15 mouse cellular contexts compared by ENCODE assay signal in the genomic region with DNA sequence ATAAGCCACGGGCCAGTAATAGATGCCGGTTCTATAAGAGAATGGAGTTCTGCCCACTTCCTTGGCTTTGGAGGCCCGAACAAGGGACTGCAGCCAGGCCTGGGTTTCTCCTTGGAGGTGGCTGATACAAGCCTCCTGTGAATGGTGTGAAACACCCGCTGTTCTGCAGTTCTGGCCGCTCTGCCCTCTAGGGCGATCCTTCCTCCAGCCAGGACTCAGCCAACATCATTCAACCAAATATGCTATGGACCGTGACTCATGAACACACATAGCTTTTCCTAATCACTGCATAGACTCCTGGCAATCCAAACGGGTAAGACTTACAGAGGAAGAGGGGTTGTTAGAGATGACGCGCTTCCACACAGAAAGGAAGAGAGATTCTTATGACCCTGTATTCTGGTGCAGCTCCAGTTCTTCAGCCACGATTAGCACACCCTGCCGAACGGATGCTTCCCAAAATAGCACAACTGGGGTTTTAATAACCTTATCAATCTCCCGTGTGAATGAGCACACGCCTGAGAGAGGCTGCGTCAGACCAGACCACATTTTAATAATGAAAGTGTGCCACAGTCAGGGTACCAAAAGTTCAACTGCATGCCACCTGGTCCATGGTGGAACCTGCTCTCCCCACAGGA. TPM values are rescaled to one million over a fixed set of nuclear protein-coding genes. Genes with fewer than 3 reads are reported as not detected.
DNase-seq lines count a peak whose midpoint lies in the region; ATAC-seq and TF ChIP-seq lines count a peak whose summit lies in the region.
"Had no signal": no experiment of that assay in that cellular context is flagged by ENCODE, and none has a peak within 500 bp of the region (broad histone marks: within the 10 kb centered on the region; RNA-seq: fewer than 3 reads in every experiment).

No protein-coding gene starts in this region.

- 0 out of 2 replicates have a peak overlapping the region, but pooled peaks have one; percentile 12 for H3K9ac ChIP-seq in heart, embryonic 11.5 days (ENCODE audit: low read depth, low read length)
- H3K9ac ChIP-seq in stomach, embryonic 16.5 days (ENCODE audit: low read length), result peak overlapping the region; percentile 23; the same call in 1 of the 2 replicates
- no peak overlapping the region for H3K9ac ChIP-seq in stomach, postnatal 0 days (ENCODE audit: low read length)
- H3K9ac ChIP-seq: hindbrain, embryonic 15.5 days; liver, embryonic 14.5 days had no signal

- no peaks in the 10 kb centered on the region for H3K27me3 ChIP-seq in heart, embryonic 11.5 days (ENCODE audit: control insufficient read depth, insufficient read depth, low read length)
- no peaks in the 10 kb centered on the region for H3K27me3 ChIP-seq in stomach, embryonic 16.5 days (ENCODE audit: control insufficient read depth, insufficient read depth, low read length)
- no peaks in the 10 kb centered on the region for H3K27me3 ChIP-seq in stomach, postnatal 0 days (ENCODE audit: control insufficient read depth, insufficient read depth, low read length)
- H3K27me3 ChIP-seq: hindbrain, embryonic 15.5 days had no signal

- 61% methylated on average over 16 of the region's 16 CpGs for WGBS in heart, embryonic 11.5 days (ENCODE audit: insufficient replicate concordance)
- 77% methylated on average over 16 of the region's 16 CpGs for WGBS in stomach, embryonic 16.5 days
- 59% methylated on average over 16 of the region's 16 CpGs for WGBS in stomach, postnatal 0 days

- no peak overlapping the region for H3K27ac ChIP-seq in heart, embryonic 11.5 days (ENCODE audit: low read depth, low read length)
- H3K27ac ChIP-seq in stomach, embryonic 16.5 days (ENCODE audit: low read length), result no peak overlapping the region; the same call in 1 of the 2 replicates
- H3K27ac ChIP-seq in stomach, postnatal 0 days (replicated peaks), result no peak overlapping the region
- H3K27ac ChIP-seq: liver, embryonic 14.5 days had no signal

- intact Hi-C loops in heart, postnatal 36 days (cut with DNase I), result no loop called here

- TF ChIP-seq EP300 in stomach, postnatal 0 days (optimal IDR thresholded peaks at IDR 0.05), result no peak

- no peak for TF ChIP-seq CTCF in stomach, postnatal 0 days (IDR thresholded peaks at IDR 0.05; ENCODE audit: low read depth)

- DNase-seq in cerebellum, postnatal 25 days, result peak; percentile 66
- DNase-seq in cerebellum, adult 9-10 months, result no peak
- DNase-seq in heart, postnatal 36 days, result no peak
- no peak for DNase-seq in stomach, postnatal 0 days (ENCODE audit: low spot score)
- DNase-seq in right cerebral cortex, adult 18-20 months, result no peak
- DNase-seq: kidney, adult 18-20 months; kidney, postnatal 14 days; layer of hippocampus, adult 9-11 months; lung, postnatal 10 days; thymus, postnatal 36 days had no signal

- ATAC-seq in heart, embryonic 11.5 days (replicated peaks; ENCODE audit: insufficient number of reproducible peaks, low FRiP score, low TSS enrichment), result no peak
- ATAC-seq in stomach, embryonic 16.5 days (ENCODE audit: insufficient read depth, low FRiP score), result no peak
- no peak for ATAC-seq in stomach, postnatal 0 days (ENCODE audit: low FRiP score, low TSS enrichment)
- no peak for ATAC-seq in megakaryocyte-erythroid progenitor cell, adult 5-6 weeks (replicated peaks; ENCODE audit: low FRiP score, low TSS enrichment, poor library complexity, severe bottlenecking)

- H3K4me3 ChIP-seq in heart, embryonic 11.5 days (ENCODE audit: low read depth, low read length), result no peak overlapping the region
- no peak overlapping the region for H3K4me3 ChIP-seq in stomach, embryonic 16.5 days (replicated peaks; ENCODE audit: low read length)
- H3K4me3 ChIP-seq in stomach, postnatal 0 days (ENCODE audit: low read depth, low read length), result no peak overlapping the region
- H3K4me3 ChIP-seq: hindbrain, embryonic 15.5 days had no signal

- H3K36me3 ChIP-seq in heart, embryonic 11.5 days (ENCODE audit: control insufficient read depth, insufficient read depth, low read length), result 0 out of 2 replicates have a peak, but pooled peaks cover 2% of the 10 kb centered on the region
- H3K36me3 ChIP-seq in stomach, embryonic 16.5 days (ENCODE audit: control insufficient read depth, insufficient read depth, low read length), result no peaks in the 10 kb centered on the region
- H3K36me3 ChIP-seq in stomach, postnatal 0 days (ENCODE audit: control insufficient read depth, insufficient read depth, low read length), result peaks cover under 1% of the 10 kb centered on the region; the same call in 1 of the 2 replicates

- no peak overlapping the region for H3K4me2 ChIP-seq in heart, embryonic 11.5 days
- H3K4me2 ChIP-seq in stomach, embryonic 16.5 days (ENCODE audit: low read depth, low read length), result no peak overlapping the region
- no peak overlapping the region for H3K4me2 ChIP-seq in stomach, postnatal 0 days (replicated peaks; ENCODE audit: low read depth)
- H3K4me2 ChIP-seq: hindbrain, embryonic 15.5 days had no signal

- peaks cover 17% of the 10 kb centered on the region for H3K4me1 ChIP-seq in heart, embryonic 11.5 days (ENCODE audit: control insufficient read depth, insufficient read depth, low read length)
- H3K4me1 ChIP-seq in stomach, embryonic 16.5 days (ENCODE audit: control insufficient read depth, insufficient read depth, low read length), result peaks cover 40% of the 10 kb centered on the region
- H3K4me1 ChIP-seq in stomach, postnatal 0 days (replicated peaks; ENCODE audit: control insufficient read depth, insufficient read depth), result peaks cover 8% of the 10 kb centered on the region

- no peaks in the 10 kb centered on the region for H3K9me3 ChIP-seq in heart, embryonic 11.5 days (replicated peaks; ENCODE audit: control insufficient read depth, low read length)
- H3K9me3 ChIP-seq in stomach, embryonic 16.5 days (replicated peaks; ENCODE audit: control insufficient read depth, low read length), result no peaks in the 10 kb centered on the region
- H3K9me3 ChIP-seq in stomach, postnatal 0 days (ENCODE audit: control insufficient read depth, low read length), result no peaks in the 10 kb centered on the region
- H3K9me3 ChIP-seq: hindbrain, embryonic 15.5 days had no signal

RNA-seq across cellular contexts. Expression of a gene that starts 10.2 kb away (rescaled TPM):
- polyA plus RNA-seq in heart, embryonic 11.5 days (2014; fragmentation: Nextera tagmentation; extraction: Ambion mirVana), result 37.3 TPM in 2 replicates
- total RNA-seq in heart, postnatal 36 days (2021), result 10 to 100 TPM; 17.7 to 22.5 TPM
- polyA plus RNA-seq in stomach, embryonic 16.5 days (2015; fragmentation: Nextera tagmentation; extraction: Ambion mirVana), result 48.4 and 51.2 TPM in 2 replicates
- polyA plus RNA-seq in stomach, postnatal 0 days (2015; fragmentation: Nextera tagmentation; extraction: Ambion mirVana), result 30.5 and 31.4 TPM in 2 replicates
- total RNA-seq in megakaryocyte-erythroid progenitor cell, adult 5-6 weeks (2014; fragmentation: Nextera tagmentation), result 13.2 and 13.5 TPM in 2 replicates
- total RNA-seq in megakaryocyte-erythroid progenitor cell, adult 5-6 weeks (2017), result 7.6 and 10.0 TPM in 2 replicates

RNA-seq across cellular contexts. Expression of a gene that starts 25.1 kb away (rescaled TPM):
- 3.7 and 4.9 TPM in 2 replicates for polyA plus RNA-seq in heart, embryonic 11.5 days (2014; fragmentation: Nextera tagmentation; extraction: Ambion mirVana)
- 10 to 100 TPM; 85.6 to 89.1 TPM for total RNA-seq in heart, postnatal 36 days (2021)
- 4.1 and 4.4 TPM in 2 replicates for polyA plus RNA-seq in stomach, embryonic 16.5 days (2015; fragmentation: Nextera tagmentation; extraction: Ambion mirVana)
- 2.2 TPM in 2 replicates for polyA plus RNA-seq in stomach, postnatal 0 days (2015; fragmentation: Nextera tagmentation; extraction: Ambion mirVana)
- total RNA-seq in megakaryocyte-erythroid progenitor cell, adult 5-6 weeks (2014; fragmentation: Nextera tagmentation), result 9.9 and 11.8 TPM in 2 replicates
- total RNA-seq in megakaryocyte-erythroid progenitor cell, adult 5-6 weeks (2017), result 13.9 and 15.2 TPM in 2 replicates

RNA-seq across cellular contexts. Expression of a gene that starts 37.1 kb away (rescaled TPM):
- polyA plus RNA-seq in heart, embryonic 11.5 days (2014; fragmentation: Nextera tagmentation; extraction: Ambion mirVana), result 0.58 and 0.83 TPM in 2 replicates
- 1 to 10 TPM; 1.5 to 1.7 TPM for total RNA-seq in heart, postnatal 36 days (2021)
- polyA plus RNA-seq in stomach, embryonic 16.5 days (2015; fragmentation: Nextera tagmentation; extraction: Ambion mirVana), result 2.5 and 2.8 TPM in 2 replicates
- polyA plus RNA-seq in stomach, postnatal 0 days (2015; fragmentation: Nextera tagmentation; extraction: Ambion mirVana), result 2.0 and 2.5 TPM in 2 replicates
- total RNA-seq in megakaryocyte-erythroid progenitor cell, adult 5-6 weeks (2014; fragmentation: Nextera tagmentation), result 1.2 TPM in 1 of 2 replicates, not detected in the other
- total RNA-seq in megakaryocyte-erythroid progenitor cell, adult 5-6 weeks (2017), result not detected in 2 replicates

Comparison
In these comparisons a context has a peak if more than half of its experiments do, and no peak if none do; other contexts are left out.
1. DNase-seq: peak in cerebellum, postnatal 25 days (2 of 2); none in cerebellum, adult 9-10 months (single experiment), heart, postnatal 36 days (0 of 2), stomach, postnatal 0 days (single experiment) and right cerebral cortex, adult 18-20 months (single experiment).